Mouse (Mus musculus) embryonic fibroblast, embryonic 13.5 days (primary cell): ENCODE data around the gene Hmcn1.

Experiments used
- CTCF ChIP-seq: IDR thresholded peaks from 2 replicates; pipeline ENCODE4 v1.5.1; 2011; ENCODE audit warnings: mild to moderate bottlenecking, control low read depth, low read length, moderate library complexity, borderline replicate concordance; ENCODE audit not compliant: insufficient read depth
- POLR2A ChIP-seq: IDR thresholded peaks from 2 replicates; pipeline ENCODE4 v1.6.1; 2011; ENCODE audit warnings: low read depth, mild to moderate bottlenecking, control low read depth, low read length, moderate library complexity

- TF ChIP-seq POLR2A: no peak
- no peak for TF ChIP-seq CTCF
Measured at GRCm38 (mm10) chr1:150779902-150780301, 213.3 kb downstream of the Hmcn1 start.
